ENCODE assay signal across 9 mouse cellular contexts in the genomic region with DNA sequence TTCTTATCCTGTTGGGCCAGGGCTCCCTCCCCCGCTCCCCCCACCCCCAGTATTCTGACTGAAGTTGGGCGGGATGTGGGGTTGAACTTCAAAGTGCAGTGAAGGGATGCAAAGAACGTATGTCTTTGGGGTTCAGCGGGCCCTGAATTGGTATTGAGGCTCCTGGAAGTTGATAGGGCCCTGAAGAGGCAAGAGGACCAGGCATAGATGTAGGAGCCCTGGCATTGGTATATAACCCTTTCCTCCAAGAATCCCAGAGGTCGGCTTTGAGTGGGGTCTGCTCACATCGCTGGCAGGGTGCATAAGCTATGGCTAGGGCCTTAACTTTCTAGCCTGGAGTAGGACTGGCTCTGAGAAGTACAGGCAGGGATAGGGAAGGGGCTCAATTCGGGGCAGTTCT. TPM values are rescaled to one million over a fixed set of nuclear protein-coding genes. Genes with fewer than 3 reads are reported as not detected.
DNase-seq lines count a peak whose midpoint lies in the region; ATAC-seq and TF ChIP-seq lines count a peak whose summit lies in the region.
"Had no signal": no experiment of that assay in that cellular context is flagged by ENCODE, and none has a peak within 500 bp of the region (broad histone marks: within the 10 kb centered on the region; RNA-seq: fewer than 3 reads in every experiment).

No protein-coding gene starts in this region.

- peak overlapping the region; percentile 64; the same call in 1 of the 2 replicates for H3K9ac ChIP-seq in heart, embryonic 12.5 days
- no peak overlapping the region for H3K9ac ChIP-seq in heart, adult 2 months (ENCODE audit: low read depth, low read length)
- no peak overlapping the region; the same call in 1 of the 2 replicates for H3K9ac ChIP-seq in hindbrain, embryonic 12.5 days
- no peak overlapping the region for H3K9ac ChIP-seq in midbrain, embryonic 12.5 days (replicated peaks)

- no peaks in the 10 kb centered on the region for H3K27me3 ChIP-seq in heart, embryonic 12.5 days (replicated peaks)
- H3K27me3 ChIP-seq in heart, adult 2 months (ENCODE audit: control insufficient read depth, insufficient read depth, low read length) = no peaks in the 10 kb centered on the region
- H3K27me3 ChIP-seq in embryonic facial prominence, embryonic 10.5 days (replicated peaks; ENCODE audit: low read depth, poor library complexity, severe bottlenecking) = peaks cover 21% of the 10 kb centered on the region
- no peaks in the 10 kb centered on the region for H3K27me3 ChIP-seq in hindbrain, embryonic 12.5 days
- H3K27me3 ChIP-seq in midbrain, embryonic 12.5 days = peaks cover 9% of the 10 kb centered on the region; the same call in 1 of the 2 replicates

- H3K9me3 ChIP-seq in heart, embryonic 12.5 days (replicated peaks) = no peaks in the 10 kb centered on the region
- no peaks in the 10 kb centered on the region for H3K9me3 ChIP-seq in embryonic facial prominence, embryonic 10.5 days
- no peaks in the 10 kb centered on the region for H3K9me3 ChIP-seq in hindbrain, embryonic 12.5 days (replicated peaks)
- no peaks in the 10 kb centered on the region for H3K9me3 ChIP-seq in midbrain, embryonic 12.5 days

- no peaks in the 10 kb centered on the region for H3K79me2 ChIP-seq in heart, adult 2 months (replicated peaks; ENCODE audit: control insufficient read depth, insufficient read depth, low read length)

- peak overlapping the region; percentile 50 for H3K4me3 ChIP-seq in heart, embryonic 12.5 days
- no peak overlapping the region for H3K4me3 ChIP-seq in heart, adult 2 months
- H3K4me3 ChIP-seq in embryonic facial prominence, embryonic 10.5 days = peak overlapping the region; percentile 56
- H3K4me3 ChIP-seq in hindbrain, embryonic 12.5 days = peak overlapping the region; percentile 39
- H3K4me3 ChIP-seq in midbrain, embryonic 12.5 days = peak overlapping the region; percentile 32

- no peak for TF ChIP-seq POLR2A in heart, adult 2 months (IDR thresholded peaks at IDR 0.05; ENCODE audit: insufficient read depth, low read depth, low read length)

- ATAC-seq in heart, embryonic 12.5 days (ENCODE audit: insufficient number of reproducible peaks, low FRiP score) = no peak
- peak; percentile 13; the same call in 1 of the 2 replicates for ATAC-seq in hindbrain, embryonic 12.5 days (ENCODE audit: low FRiP score)
- ATAC-seq in midbrain, embryonic 12.5 days (ENCODE audit: low FRiP score, low read depth) = no peak

- H3K4me1 ChIP-seq in heart, embryonic 12.5 days (replicated peaks) = peaks cover 5% of the 10 kb centered on the region
- no peaks in the 10 kb centered on the region for H3K4me1 ChIP-seq in heart, adult 2 months (ENCODE audit: control insufficient read depth, insufficient read depth, low read length)
- H3K4me1 ChIP-seq in embryonic facial prominence, embryonic 10.5 days = peaks cover 16% of the 10 kb centered on the region
- H3K4me1 ChIP-seq in hindbrain, embryonic 12.5 days = peaks cover 8% of the 10 kb centered on the region
- H3K4me1 ChIP-seq in midbrain, embryonic 12.5 days = peaks cover 7% of the 10 kb centered on the region; the same call in 1 of the 2 replicates

- intact Hi-C loops in heart, adult 2 months (cut with DNase I) = loop anchor here (2.0 kb wide), 1 partner anchor 111 kb away; no protein-coding TSS in a partner anchor

- peak overlapping the region; percentile 71 for H3K4me2 ChIP-seq in heart, embryonic 12.5 days
- H3K4me2 ChIP-seq in hindbrain, embryonic 12.5 days (replicated peaks) = peak overlapping the region; percentile 67
- peak overlapping the region; percentile 57 for H3K4me2 ChIP-seq in midbrain, embryonic 12.5 days (replicated peaks)

- no peak for DNase-seq in heart, adult 2 months
- DNase-seq in embryonic facial prominence, embryonic 10.5 days (ENCODE audit: low spot score) = no peak
- DNase-seq in spleen, postnatal 14 days (ENCODE audit: low spot score in 2 of 2) = no peak
- no peak for DNase-seq in urinary bladder, postnatal 4 days (ENCODE audit: low spot score in 2 of 2)
- no peak for DNase-seq in thymus, postnatal 25 days

- no peak for TF ChIP-seq CTCF in heart, adult 2 months (IDR thresholded peaks at IDR 0.05)

- no peak for TF ChIP-seq EP300 in heart, adult 2 months (IDR thresholded peaks at IDR 0.05; ENCODE audit: insufficient read depth, low read depth, low read length)

- no peaks in the 10 kb centered on the region for H3K36me3 ChIP-seq in heart, embryonic 12.5 days
- H3K36me3 ChIP-seq in heart, adult 2 months (ENCODE audit: control insufficient read depth, insufficient read depth, low read length) = no peaks in the 10 kb centered on the region
- no peaks in the 10 kb centered on the region for H3K36me3 ChIP-seq in embryonic facial prominence, embryonic 10.5 days (replicated peaks)
- H3K36me3 ChIP-seq in hindbrain, embryonic 12.5 days = no peaks in the 10 kb centered on the region
- no peaks in the 10 kb centered on the region for H3K36me3 ChIP-seq in midbrain, embryonic 12.5 days

- H3K27ac ChIP-seq in heart, embryonic 12.5 days (ENCODE audit: poor library complexity, severe bottlenecking) = no peak overlapping the region
- H3K27ac ChIP-seq in heart, adult 2 months = no peak overlapping the region
- H3K27ac ChIP-seq in embryonic facial prominence, embryonic 10.5 days (replicated peaks) = peak overlapping the region; percentile 79
- no peak overlapping the region for H3K27ac ChIP-seq in hindbrain, embryonic 12.5 days
- H3K27ac ChIP-seq in midbrain, embryonic 12.5 days (replicated peaks) = no peak overlapping the region

- 18% methylated on average over 7 of the region's 7 CpGs for WGBS in heart, embryonic 12.5 days
- WGBS in heart, adult 2 months = 30% methylated on average over 7 of the region's 7 CpGs
- 20% methylated on average over 7 of the region's 7 CpGs for WGBS in embryonic facial prominence, embryonic 10.5 days
- WGBS in hindbrain, embryonic 12.5 days = 18% methylated on average over 7 of the region's 7 CpGs
- 16% methylated on average over 7 of the region's 7 CpGs for WGBS in midbrain, embryonic 12.5 days

RNA-seq across cellular contexts. Expression of gene Col6a2, which starts 0.3 kb away (rescaled TPM):
- polyA plus RNA-seq in heart, embryonic 12.5 days (2016; fragmentation: Nextera tagmentation; extraction: Ambion mirVana) = 37.9 and 38.0 TPM in 2 replicates
- 10 to 100 TPM; 36.0 to 65.5 TPM for total RNA-seq in heart, adult 2 months (2021)
- polyA plus RNA-seq in heart, adult 2 months (2012; rRNA removed) = 70.2 and 89.7 TPM in 2 replicates
- 6.5 and 11.8 TPM in 2 replicates for polyA plus RNA-seq in embryonic facial prominence, embryonic 10.5 days (2016; fragmentation: Nextera tagmentation; extraction: Ambion mirVana)
- polyA plus RNA-seq in hindbrain, embryonic 12.5 days (2016; fragmentation: Nextera tagmentation; extraction: Ambion mirVana) = 53.0 and 68.6 TPM in 2 replicates
- 31.7 and 40.1 TPM in 2 replicates for polyA plus RNA-seq in midbrain, embryonic 12.5 days (2016; fragmentation: Nextera tagmentation; extraction: Ambion mirVana)

RNA-seq across cellular contexts. Expression of gene Ftcd, which starts 48.3 kb away (rescaled TPM):
- 3.2 and 3.5 TPM in 2 replicates for polyA plus RNA-seq in heart, embryonic 12.5 days (2016; fragmentation: Nextera tagmentation; extraction: Ambion mirVana)
- total RNA-seq in heart, adult 2 months (2021) = not detected
- 0.12 TPM in 1 of 2 replicates, not detected in the other for polyA plus RNA-seq in heart, adult 2 months (2012; rRNA removed)
- not detected in 2 replicates for polyA plus RNA-seq in embryonic facial prominence, embryonic 10.5 days (2016; fragmentation: Nextera tagmentation; extraction: Ambion mirVana)
- polyA plus RNA-seq in hindbrain, embryonic 12.5 days (2016; fragmentation: Nextera tagmentation; extraction: Ambion mirVana) = not detected in 2 replicates
- polyA plus RNA-seq in midbrain, embryonic 12.5 days (2016; fragmentation: Nextera tagmentation; extraction: Ambion mirVana) = not detected in 2 replicates
- total RNA-seq: left cerebral cortex, postnatal 36 days had no signal
